Mouse (Mus musculus): Measurements from ENCODE around the gene Fam20a. TPM values are rescaled to one million over a fixed set of nuclear protein-coding genes. Genes with fewer than 3 reads are reported as not detected.

Gene Fam20a
- total RNA-seq, 2 experiments from 2014 or later: 8.5 to 10.1 TPM

- no peak for DNase-seq (ENCODE audit: low spot score in 2 of 2)
These were observed 39.9 kb downstream of the Fam20a start for GRCm38 (mm10) chr11:109682221-109682620.

- DNase-seq (ENCODE audit: low spot score in 2 of 2): no peak
These were observed 40.5 kb downstream of the Fam20a start for GRCm38 (mm10) chr11:109681556-109681955.

GRCm38 (mm10) chr11:109680934-109681333 lies 41.1 kb downstream of the Fam20a start:
- no peak for DNase-seq (ENCODE audit: low spot score in 2 of 2)

DNA sequence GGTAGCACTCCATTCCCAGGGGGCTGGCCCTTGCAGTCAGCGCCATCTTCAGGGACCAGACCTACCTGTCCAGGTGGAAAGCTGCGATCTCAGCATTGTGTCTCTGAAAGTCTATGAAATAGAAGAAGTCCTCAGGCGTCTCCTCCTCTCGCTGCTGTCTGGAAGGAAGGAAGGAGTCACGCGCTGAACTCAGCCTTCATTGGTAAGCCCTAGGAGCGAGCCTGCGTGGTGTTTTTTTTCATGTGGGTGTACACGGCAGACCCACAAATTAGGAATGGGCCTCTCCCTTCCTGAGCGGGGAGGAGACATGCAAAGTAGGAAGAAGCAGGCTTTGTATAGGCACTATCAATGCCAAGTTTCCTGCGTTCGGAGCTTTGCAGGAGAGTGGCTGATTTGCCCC lies 43.8 kb downstream of the Fam20a start:
- DNase-seq (ENCODE audit: low spot score in 2 of 2): no peak

- DNase-seq (ENCODE audit: low spot score in 2 of 2): no peak
These were observed 45.3 kb downstream of the Fam20a start for GRCm38 (mm10) chr11:109676621-109677373.

- DNase-seq (ENCODE audit: low spot score in 2 of 2): no peak
These were observed 46.3 kb downstream of the Fam20a start for GRCm38 (mm10) chr11:109675771-109676170.

- DNase-seq (ENCODE audit: low spot score in 2 of 2): no peak
These were observed 46.9 kb downstream of the Fam20a start for GRCm38 (mm10) chr11:109675208-109675607.

DNA sequence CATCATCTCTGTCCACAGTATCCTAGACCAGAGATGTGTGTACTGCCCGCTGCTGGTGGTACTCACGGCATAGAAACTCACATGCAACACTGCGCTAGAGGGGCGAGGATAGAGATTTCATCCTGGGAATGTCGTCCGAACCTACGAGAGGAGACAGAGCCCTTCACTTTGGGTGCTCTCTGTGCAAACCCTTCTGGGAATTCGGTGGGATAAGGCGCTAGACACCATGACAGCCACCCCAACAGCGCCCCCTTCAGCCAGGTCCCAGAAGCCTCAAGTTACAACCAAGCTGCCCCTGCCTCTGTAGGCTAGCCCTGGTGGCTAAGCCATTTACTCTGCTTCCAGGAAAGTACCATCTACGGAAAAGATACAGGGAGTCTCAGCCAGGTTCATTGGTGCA lies 47.5 kb downstream of the Fam20a start:
- DNase-seq (ENCODE audit: low spot score in 2 of 2): no peak

DNA sequence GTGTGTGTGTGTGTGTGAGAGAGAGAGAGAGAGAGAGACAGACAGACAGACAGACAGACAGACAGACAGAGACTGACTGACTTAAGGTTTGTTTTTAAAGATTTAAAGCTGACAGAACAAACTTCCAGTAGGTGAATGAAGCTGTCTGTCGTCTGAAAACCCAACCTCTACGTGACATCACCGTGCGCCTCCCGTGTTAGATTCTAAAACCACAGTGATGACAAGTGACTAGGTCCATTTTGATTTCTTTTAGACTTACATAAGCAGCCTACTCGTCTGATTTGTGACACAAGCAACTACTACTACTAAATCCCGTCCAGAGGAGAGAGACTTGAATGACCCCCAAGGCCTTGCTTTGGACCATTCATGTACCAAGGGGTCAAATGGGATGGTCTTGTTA lies 48.3 kb downstream of the Fam20a start:
- DNase-seq (ENCODE audit: low spot score in 2 of 2): no peak

DNA sequence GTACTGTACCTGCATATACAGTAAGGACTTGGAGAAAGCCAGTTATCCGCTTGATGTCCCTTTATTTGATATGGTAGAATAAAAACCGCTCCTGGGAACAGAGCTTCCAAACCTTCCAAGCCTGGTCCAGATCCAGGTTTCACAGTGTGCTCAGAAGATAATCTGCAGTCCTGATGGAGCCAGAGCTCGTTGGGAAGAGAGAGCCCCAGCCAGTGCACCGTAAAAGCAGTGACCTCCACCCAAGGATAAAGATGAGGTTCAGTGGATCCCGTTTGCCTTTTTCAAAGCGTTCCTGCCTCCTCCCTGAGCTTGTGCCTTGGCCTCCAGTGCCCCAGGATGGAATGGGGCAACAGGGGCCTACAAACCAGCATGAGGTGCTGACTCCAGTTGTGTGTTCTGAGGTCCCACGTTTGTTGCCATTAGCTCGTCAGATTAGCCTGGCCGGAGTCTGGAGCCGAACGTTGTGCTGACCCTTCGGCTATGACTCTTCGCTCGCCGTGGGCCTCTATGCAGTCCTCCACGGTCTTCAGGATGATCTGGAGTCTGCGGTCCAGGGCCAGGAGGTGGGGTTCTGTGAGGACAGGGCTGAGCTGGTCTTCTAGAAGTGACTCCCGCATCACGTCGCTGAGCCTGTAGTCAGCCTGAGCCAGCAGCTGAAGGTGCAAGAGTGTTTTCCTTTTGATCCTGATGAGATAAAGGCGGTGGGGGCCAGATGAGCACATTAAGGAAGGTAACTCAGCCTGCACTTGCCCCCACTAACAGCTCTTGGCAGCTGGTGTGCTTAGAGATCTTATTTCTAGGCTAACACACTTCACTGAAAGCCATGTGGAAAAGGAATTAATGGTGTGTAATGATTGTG lies 49.0 kb downstream of the Fam20a start:
- DNase-seq (ENCODE audit: low spot score in 2 of 2): peak in 1 of 2 experiments; percentile 31

DNA sequence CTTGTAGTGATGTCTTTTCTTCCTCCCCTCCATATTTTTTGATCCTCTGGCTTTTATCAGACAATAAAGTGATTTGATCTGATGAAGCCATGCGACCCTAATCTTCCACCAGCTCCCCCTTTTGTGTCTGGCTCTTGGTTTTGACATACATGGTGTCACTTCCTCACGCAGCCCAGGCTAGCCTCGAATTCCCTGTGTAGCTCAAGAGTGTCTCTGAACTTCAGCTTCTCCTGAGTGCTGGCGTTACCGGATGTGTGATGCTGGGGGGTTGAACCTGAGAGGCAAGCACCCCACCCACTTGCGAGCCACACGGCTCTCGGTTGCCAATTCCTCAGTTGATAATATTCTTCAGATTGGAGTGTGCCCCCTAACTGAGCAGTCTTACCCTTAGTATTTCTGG lies 49.7 kb downstream of the Fam20a start:
- no peak for DNase-seq (ENCODE audit: low spot score in 2 of 2)

- DNase-seq (ENCODE audit: low spot score in 2 of 2): no peak
These were observed 50.1 kb downstream of the Fam20a start for GRCm38 (mm10) chr11:109672021-109672324.

DNA sequence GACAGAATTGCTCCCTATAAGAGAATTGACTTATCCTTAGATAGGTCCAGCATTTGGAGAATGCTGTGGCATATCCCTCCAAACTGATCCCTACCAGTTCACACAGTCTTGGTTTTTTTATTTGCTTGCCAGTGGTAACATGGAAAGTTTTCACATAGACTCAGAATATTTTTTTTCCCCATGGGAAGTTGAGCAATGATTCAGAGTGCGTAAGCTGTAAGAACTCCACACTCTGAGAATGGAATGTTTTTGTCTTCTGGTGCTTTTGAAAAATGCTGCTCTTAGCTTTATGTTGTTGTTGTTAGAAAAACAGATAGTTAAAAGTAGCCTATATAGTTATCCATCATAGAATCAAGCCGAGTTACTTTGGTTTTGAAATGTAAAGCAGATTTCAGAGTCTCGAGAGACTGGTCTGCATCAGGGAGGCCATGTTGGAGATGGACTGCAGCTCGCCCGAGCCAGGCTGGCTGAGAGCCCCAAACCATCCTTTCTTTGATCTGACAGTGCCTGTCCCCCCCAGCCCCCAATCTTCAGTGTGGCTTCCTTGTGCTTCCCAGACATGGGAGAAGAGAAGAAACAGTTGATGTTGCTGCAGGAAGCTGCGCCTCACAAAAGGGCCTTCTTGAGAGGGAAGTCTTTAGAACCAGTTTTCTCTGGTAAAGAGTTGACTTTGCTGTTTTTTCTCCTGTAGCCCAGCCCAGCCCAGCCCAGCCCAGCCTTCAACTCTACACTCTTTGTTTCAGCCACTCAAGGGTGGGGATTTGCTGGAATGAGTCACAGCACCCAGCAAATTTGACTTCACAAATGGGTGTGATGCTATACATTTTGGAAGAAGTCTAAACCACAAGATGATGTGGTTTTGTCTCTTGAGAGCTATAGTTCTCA lies 50.7 kb downstream of the Fam20a start:
- DNase-seq (ENCODE audit: low spot score in 2 of 2): no peak

- DNase-seq (ENCODE audit: low spot score in 2 of 2): no peak
These were observed 51.8 kb downstream of the Fam20a start for GRCm38 (mm10) chr11:109670026-109670916.

DNA sequence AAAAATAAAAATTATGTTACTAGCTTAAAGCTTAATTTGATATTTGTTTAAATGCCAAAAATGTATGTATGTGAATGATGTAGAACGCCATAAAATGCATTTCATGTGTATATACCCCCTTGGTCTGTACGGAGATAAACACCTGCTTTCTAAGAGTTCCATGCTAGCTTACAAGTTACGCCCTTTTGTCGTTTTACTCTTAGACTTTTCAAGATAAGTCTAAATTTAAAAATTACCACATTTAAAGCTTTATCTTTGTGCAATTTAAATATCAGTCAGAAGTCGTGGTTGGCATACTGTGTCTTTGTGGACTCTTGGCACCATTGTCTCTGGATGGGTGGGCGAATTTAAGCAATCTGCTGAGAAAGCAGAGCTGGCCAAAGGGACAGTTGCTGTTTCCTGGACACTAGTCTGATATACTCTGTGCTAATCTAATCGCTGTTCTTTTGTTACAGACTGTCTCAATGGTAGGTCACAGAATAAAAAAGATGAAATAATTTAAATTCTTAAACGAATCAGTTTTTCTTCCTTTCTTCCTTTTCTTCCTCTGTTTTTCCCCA lies 52.9 kb downstream of the Fam20a start:
- DNase-seq (ENCODE audit: low spot score in 2 of 2): no peak

- DNase-seq (ENCODE audit: low spot score in 2 of 2): no peak
These were observed 53.9 kb downstream of the Fam20a start for GRCm38 (mm10) chr11:109668115-109668725.

DNA sequence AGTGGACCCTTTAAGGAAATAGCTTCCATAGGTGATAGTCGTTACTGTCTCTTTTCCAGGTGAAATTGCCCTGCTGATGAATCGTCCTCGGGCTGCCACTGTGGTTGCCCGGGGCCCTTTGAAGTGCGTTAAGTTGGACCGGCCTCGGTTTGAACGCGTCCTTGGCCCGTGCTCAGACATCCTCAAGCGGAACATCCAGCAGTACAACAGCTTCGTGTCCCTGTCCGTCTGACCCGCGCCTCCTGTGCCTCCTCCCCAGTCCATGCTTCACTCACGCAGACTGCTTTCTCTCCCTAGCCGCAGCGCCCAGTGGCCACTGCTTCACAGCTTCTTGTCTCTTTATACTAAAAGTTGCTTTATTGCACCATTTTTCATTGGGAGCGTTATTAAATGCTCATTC lies 54.7 kb downstream of the Fam20a start:
- no peak for DNase-seq (ENCODE audit: low spot score in 2 of 2)

- DNase-seq (ENCODE audit: low spot score in 2 of 2): no peak
These were observed 55.7 kb downstream of the Fam20a start for GRCm38 (mm10) chr11:109666411-109666810.

DNA sequence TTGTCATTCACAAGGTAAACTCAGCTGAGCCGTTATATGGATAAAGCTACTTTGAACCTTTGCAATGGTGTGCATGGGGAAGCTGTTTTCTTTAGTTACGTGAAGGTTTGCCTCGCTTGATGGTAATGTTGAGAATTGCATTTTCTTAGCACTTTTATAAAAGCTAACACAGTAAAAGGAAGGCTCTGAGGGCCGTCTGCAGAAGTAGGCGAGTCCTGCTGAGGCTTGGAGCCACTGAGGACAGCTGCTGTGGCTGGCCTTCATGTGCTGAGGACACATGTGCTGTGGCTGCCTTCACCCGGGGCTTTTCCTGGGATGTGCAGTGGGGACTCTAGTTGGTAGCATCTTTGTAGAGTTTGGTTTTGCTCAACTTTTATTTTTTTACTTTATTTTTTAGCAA lies 56.7 kb downstream of the Fam20a start:
- DNase-seq (ENCODE audit: low spot score in 2 of 2): no peak

GRCm38 (mm10) chr11:109664293-109664692 lies 57.8 kb downstream of the Fam20a start:
- DNase-seq (ENCODE audit: low spot score in 2 of 2): no peak
